Mouse (Mus musculus) bone marrow macrophage, adult 2 months (primary cell): Measurements from ENCODE around the gene Rsl24d1.

Source experiments
- CTCF ChIP-seq: IDR thresholded peaks from 2 replicates; pipeline ENCODE4 v1.5.1; 2012; ENCODE audit warnings: low read depth, mild to moderate bottlenecking, low read length, moderate library complexity
- POLR2A ChIP-seq: IDR thresholded peaks from 2 replicates; pipeline ENCODE4 v1.6.1; 2012; ENCODE audit warnings: mild to moderate bottlenecking, low read depth, low read length, borderline replicate concordance

DNA sequence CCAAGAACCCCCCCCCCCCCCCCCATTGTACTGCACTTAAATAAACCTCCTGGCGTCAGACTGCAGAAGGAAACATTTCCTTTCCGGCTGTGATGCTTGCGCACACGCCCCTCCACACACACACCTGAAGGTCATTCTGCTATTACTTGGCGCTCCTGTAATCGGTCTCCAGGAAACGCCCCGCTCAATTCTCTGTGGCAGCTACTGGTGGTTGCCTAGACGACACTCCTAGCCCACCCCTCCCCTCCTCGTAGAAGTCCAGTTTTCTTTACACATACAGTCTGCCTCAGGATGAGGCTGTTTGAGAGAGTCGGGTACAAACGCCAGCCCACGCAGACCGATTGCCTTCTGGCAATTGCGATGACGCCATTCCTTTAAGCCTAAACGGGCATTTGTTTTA, 18.6 kb upstream of the Rsl24d1 start:
- TF ChIP-seq POLR2A, result no peak
- TF ChIP-seq CTCF, result no peak
